Mouse (Mus musculus) v-Abl transformed pro-B cells (cell line): ENCODE results near the gene Jakmip3.

Experiments used
- in situ Hi-C, 2 experiments: fragments of 400-800 bp; cut with MboI; formaldehyde crosslinking; loops; one replicate each; pipeline ENCODE4 v1.15.1; 2025; ENCODE audit not compliant: unreplicated experiment in 2 of 2

The Jakmip3 gene

GRCm38 (mm10) chr7:138940612-138941461, at the start of gene Jakmip3:
Jakmip3 (plus strand) TSS chr7:138940730.
- in situ Hi-C loops, result loop anchor here in 1 of 2 experiments (25.0 kb wide), 1 partner anchor 854 kb away; no protein-coding TSS in a partner anchor

DNA sequence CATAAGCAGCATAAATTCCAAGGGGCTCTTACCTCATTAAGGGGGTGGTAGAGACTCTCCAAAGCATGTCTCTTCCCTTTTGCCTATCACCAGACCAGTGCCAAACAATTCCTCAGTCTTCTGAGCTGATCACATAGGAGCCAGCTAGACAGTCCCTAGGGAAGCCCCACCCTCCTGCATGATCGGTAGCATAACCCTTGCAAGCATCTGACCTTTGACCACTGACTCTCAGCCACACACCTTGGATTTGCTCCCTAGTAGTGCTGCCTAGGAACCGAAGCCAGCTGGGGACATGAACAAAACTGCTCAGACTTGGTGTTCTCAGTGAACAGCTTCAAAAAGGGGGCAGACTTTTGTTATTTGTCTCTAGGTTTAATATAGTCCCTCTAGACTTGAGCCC, 42.4 kb upstream of the Jakmip3 start:
- in situ Hi-C loops, result no loop called here

- in situ Hi-C loops, result no loop called here
Observed at GRCm38 (mm10) chr7:138898743-138899142, 41.8 kb upstream of the Jakmip3 start.

DNA sequence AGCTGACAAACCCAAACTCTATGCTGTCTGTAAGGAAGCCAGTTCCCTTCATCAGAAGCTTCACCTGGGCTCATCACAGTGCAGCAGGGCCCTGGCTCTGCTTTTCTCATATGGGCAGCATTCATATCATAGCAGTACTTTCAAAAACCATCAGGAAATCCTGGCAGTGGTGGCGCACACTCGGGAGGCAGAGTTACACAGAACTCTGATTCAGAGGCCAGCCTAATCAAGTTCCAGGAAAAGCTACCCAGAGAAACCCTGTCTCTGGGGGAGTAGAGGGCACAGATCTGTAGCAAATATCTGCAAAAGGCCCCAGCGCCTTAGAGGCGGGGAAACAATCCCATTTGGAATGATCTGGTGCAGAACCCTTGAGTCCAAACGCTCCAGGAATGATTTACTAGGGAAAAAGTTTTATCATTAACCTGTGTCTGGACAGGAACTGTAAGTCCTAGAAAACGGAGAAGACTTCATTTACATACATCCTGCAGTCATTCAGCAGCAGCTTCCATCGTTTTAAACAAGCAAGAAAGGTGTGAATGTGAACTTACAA, 36.6 kb upstream of the Jakmip3 start:
- in situ Hi-C loops, result loop anchor here (25.0 kb wide), 3 partner anchors 483 to 1983 kb away; partner anchors contain the start of genes Echs1 (in 2 of the 2), Fuom (in 2 of the 2), Paox (in 2 of the 2) and Inpp5a (in 1 of the 2)

DNA sequence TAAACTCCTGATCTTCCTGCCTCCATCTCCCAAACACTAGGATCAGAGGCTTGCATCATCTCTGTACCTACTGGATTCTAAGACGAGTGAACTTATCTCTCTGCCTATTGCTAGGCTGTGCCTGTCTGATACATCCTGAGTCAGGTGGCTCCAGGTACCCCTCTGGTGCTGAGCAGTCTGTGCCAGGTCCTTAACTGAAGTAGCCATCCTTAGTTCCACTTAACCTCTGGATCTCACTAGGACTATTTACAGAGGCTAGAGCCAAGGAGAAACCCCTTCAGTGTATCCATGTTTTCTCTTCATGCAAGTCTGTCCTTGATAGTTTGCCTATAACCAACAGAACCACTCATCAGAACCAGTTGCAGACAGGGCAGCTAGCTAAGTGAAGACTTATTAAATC, 34.1 kb upstream of the Jakmip3 start:
- in situ Hi-C loops, result loop anchor here (25.0 kb wide), 3 partner anchors 481 to 1981 kb away; partner anchors contain the start of genes Echs1 (in 2 of the 2), Fuom (in 2 of the 2), Paox (in 2 of the 2) and Inpp5a (in 1 of the 2)

- in situ Hi-C loops, result loop anchor here (25.0 kb wide), 3 partner anchors 480 to 1980 kb away; partner anchors contain the start of genes Echs1 (in 2 of the 2), Fuom (in 2 of the 2), Paox (in 2 of the 2) and Inpp5a (in 1 of the 2)
Observed at GRCm38 (mm10) chr7:138907043-138907442, 33.5 kb upstream of the Jakmip3 start.

GRCm38 (mm10) chr7:138907976-138908375, 32.6 kb upstream of the Jakmip3 start:
- in situ Hi-C loops, result loop anchor here (25.0 kb wide), 3 partner anchors 479 to 1979 kb away; partner anchors contain the start of genes Echs1 (in 2 of the 2), Fuom (in 2 of the 2), Paox (in 2 of the 2) and Inpp5a (in 1 of the 2)

- in situ Hi-C loops, result loop anchor here (25.0 kb wide), 3 partner anchors 478 to 1978 kb away; partner anchors contain the start of genes Echs1 (in 2 of the 2), Fuom (in 2 of the 2), Paox (in 2 of the 2) and Inpp5a (in 1 of the 2)
Observed at GRCm38 (mm10) chr7:138908768-138909276, 31.7 kb upstream of the Jakmip3 start.

- in situ Hi-C loops, result loop anchor here (10.0 to 25.0 kb wide), 5 partner anchors 478 to 1978 kb away; partner anchors contain the start of genes Echs1 (in 2 of the 2), Fuom (in 2 of the 2), Paox (in 2 of the 2) and Inpp5a (in 1 of the 2)
Observed at GRCm38 (mm10) chr7:138909277-138910192, 31.0 kb upstream of the Jakmip3 start, which contains the start of gene Bnip3. Bnip3 (minus strand) TSS chr7:138909519.

DNA sequence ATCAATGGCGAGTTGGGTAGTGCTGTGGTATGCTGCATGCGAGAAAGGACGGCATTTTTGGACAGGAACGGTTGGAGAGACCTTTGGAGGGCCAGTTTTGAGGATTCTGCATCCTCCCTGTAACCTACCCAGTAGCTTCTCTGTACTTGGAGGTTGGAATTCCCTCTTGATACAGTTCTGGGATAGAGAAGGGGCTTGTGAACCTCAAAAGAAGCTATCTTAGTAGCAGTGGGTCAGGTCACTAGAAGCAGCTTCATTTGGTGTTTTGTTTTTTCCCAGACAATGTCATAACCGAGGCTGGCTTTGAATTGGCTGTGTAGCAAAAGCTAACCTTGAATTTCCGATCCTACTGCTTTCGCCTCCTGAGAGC, 30.4 kb upstream of the Jakmip3 start:
- in situ Hi-C loops, result loop anchor here (10.0 to 25.0 kb wide), 5 partner anchors 477 to 1977 kb away; partner anchors contain the start of genes Echs1 (in 2 of the 2), Fuom (in 2 of the 2), Paox (in 2 of the 2) and Inpp5a (in 1 of the 2)

GRCm38 (mm10) chr7:138913616-138914015, 26.9 kb upstream of the Jakmip3 start:
- in situ Hi-C loops, result loop anchor here (10.0 to 25.0 kb wide), 5 partner anchors 474 to 1974 kb away; partner anchors contain the start of genes Echs1 (in 2 of the 2), Fuom (in 2 of the 2), Paox (in 2 of the 2) and Inpp5a (in 1 of the 2)

DNA sequence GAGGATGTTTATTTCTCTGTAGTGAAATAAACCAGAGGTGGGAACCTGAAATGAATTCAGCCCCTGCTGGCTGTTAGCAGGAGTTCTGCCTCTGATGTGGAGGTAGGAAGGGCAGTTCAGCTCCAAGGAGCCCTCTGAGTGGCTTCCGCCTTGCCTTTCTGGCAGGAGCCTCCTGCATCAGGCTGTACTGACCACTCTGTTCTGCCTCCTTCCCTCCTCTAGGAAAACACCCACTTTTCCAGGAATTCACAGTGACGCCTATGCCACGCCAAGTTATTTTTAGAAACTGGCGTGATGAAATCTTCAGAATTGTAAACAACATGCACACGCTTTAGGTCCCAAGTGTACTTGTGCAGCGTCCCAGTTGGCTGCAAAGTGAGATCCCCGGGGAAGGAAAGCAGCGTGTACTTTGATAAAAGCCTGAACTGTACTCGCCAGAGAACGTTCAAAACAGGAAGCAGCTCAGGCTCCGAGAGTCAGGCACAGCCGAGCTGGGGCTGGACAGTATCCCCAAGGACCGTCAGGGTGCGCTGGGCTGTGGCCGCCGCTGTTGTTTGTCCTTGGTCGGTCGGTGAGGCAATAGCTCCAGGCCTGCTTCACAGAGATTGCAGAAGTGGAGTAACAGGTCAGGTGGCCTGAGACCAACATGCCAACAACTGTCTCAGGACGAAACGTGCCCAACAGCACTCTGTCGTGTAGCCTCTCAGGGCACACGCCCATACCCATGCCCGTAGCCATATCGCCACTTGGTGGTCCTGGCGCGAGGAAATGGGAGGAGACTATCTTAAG, 21.2 kb upstream of the Jakmip3 start:
- in situ Hi-C loops, result loop anchor here (10.0 to 25.0 kb wide), 5 partner anchors 468 to 1968 kb away; partner anchors contain the start of genes Echs1 (in 2 of the 2), Fuom (in 2 of the 2), Paox (in 2 of the 2) and Inpp5a (in 1 of the 2)

DNA sequence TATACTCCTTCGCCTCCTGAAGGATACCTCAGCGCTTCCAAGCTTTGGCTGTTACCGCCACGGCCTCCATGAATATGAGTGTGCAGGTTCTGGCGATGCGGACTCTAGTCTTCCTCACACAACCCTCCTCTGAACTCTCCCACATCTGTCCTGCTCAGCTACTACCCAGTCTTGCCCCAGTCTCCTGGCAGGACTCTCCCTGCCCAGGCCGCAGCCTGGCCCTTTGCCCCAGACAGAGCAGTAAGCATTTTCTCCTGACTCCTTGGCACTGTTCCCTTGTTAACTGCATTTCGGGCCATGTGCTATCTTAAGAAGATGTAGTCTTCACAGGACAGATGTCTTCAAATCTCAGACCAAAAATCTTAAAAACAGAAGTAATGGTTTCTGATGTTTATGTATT, 18.9 kb upstream of the Jakmip3 start:
- in situ Hi-C loops, result loop anchor here (5.0 to 25.0 kb wide), 12 partner anchors 79 to 1966 kb away; partner anchors contain the start of genes Echs1 (in 2 of the 2), Fuom (in 2 of the 2), Lrrc27 (in 2 of the 2) and Paox (in 2 of the 2)

DNA sequence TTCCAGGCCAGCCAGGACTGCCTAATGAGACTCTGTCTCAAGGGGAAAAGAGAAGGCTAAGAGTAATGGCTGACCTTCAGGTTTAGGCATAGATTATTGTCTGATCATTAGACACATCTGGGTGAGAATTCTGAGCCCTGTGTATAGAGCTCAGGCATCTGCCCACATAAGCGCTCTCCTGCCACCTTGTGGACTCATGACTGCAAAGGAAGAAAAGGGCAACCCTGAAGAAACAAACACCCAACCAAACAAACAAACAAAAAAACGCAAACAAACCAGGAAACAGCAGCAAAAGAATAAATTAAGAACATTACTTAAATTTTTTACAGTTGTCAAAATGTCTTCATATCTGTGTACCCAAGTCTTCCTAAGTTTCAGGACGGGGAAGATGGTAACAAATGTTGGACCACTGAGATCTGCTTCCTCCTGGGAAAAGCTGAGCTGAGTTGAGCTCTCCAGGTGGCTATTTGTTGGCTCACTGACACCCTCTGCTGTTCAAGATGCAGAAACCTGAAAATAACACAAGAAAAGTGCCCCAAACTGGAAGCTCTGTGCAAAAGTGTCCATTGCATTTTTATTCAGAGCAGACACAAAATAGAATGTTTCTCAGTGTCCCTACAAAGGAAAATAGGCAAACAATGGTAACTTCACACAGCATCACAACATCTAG, 16.6 kb upstream of the Jakmip3 start:
- in situ Hi-C loops, result loop anchor here (5.0 to 25.0 kb wide), 12 partner anchors 82 to 1963 kb away; partner anchors contain the start of genes Echs1 (in 2 of the 2), Fuom (in 2 of the 2), Lrrc27 (in 2 of the 2) and Paox (in 2 of the 2)

- in situ Hi-C loops, result loop anchor here (10.0 to 25.0 kb wide), 4 partner anchors 286 to 1144 kb away; partner anchors contain the start of genes Lrrc27 (in 2 of the 2) and Stk32c (in 2 of the 2)
Observed at GRCm38 (mm10) chr7:138928456-138928855, 12.1 kb upstream of the Jakmip3 start.

DNA sequence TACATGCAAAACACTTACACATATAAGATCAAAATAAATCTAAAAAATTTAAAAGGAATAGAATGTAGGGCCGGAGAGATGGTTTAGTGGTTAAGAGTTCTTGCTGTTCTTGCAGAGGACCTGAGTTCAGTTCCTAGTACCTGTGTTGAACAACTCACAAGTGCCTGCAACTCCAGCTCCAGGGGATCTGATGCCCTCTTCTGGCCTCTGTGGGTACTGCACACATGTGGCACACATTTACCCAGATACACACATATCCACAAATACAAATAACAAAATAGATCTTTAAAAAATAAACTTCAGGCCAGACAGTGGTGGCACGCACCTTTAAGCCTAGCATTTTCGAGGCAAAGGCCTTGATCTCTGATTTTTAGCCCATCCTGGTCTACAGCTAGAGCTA, 6.0 kb upstream of the Jakmip3 start:
- in situ Hi-C loops, result loop anchor here in 1 of 2 experiments (25.0 kb wide), 1 partner anchor 847 kb away; no protein-coding TSS in a partner anchor

DNA sequence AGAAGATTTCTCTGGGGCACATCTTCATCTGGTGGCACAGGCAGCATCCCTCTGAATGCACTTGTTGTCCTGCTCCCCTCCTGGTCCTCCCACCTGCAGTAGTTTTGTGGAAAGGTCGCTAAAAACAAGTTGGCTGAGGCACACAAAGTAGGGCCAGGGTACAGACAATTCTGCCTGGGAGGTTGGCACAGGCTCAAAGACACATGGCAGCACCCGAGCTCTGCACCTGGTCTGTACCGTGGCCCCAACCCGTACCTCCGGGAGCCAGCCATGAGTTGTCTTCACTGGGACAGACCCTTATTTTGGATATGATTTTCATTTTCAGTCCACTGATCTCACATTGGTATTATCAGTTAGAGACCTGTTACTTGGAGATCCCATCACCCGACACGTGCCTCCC, 1.5 kb upstream of the Jakmip3 start:
- in situ Hi-C loops, result loop anchor here in 1 of 2 experiments (25.0 kb wide), 1 partner anchor 852 kb away; no protein-coding TSS in a partner anchor
